Mouse (Mus musculus) CD4-positive helper T cell, adult 2 months (primary cell): ENCODE measurements at regions not wholly inside any gene's neighbourhood (a gene's known extent, or its start where the extent isn't known, plus 50 kb on each side); places are given as distances from the start of the nearest gene placed in this dataset.
A peak's percentile ranks its signal among the peaks of the same experiment; 100 is the strongest.
"Not testable (repeated sequence)": the region's sequence is repeated elsewhere in the genome, so short reads cannot be mapped to it uniquely, and the experiment has no call there.

Source experiments
- DNase-seq: peaks from one replicate; pipeline ENCODE4 v3.0.0-alpha.2; 2012; ENCODE audit warnings: low read depth, missing footprints, low spot score

DNA sequence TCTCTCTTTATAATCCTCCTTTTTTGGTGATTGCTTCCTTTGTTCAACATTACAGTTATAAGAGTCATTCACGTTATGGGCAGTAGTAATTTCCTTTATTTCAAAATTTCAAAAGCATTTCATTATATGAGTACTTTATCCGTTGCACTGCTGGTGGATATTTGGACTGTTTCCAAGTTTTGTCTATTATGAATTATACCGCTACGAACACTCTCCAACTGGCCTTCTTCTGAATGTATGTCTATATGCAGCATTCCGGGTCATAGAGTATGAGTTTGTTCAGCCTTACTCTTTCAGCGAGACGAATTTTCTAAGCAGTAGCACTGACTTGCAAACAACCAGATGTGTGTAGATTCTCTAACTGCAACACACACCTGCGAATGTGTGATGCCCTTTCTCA, 57.8 kb downstream of the Dusp6 start:
- DNase-seq = no peak

DNA sequence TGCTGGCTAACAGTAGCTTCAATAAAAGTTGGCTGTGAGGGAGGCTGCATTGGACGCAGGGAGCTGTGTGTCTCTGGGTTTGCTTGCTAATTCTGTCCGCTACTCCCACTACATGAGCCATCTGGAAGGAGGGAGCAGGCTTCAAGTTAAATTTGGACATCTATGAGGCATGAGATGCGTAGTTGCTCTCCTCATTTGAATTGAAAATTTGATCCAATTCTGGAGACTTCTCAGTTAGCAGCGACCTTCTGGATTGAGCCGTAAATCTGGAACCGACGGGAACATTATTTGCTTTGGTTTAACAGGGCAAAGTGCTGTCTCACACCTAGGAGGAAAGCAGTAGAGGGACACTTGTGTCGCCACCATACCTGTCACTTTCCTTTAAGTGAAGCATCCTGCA, 60.3 kb downstream of the Dusp6 start:
- no peak for DNase-seq

DNA sequence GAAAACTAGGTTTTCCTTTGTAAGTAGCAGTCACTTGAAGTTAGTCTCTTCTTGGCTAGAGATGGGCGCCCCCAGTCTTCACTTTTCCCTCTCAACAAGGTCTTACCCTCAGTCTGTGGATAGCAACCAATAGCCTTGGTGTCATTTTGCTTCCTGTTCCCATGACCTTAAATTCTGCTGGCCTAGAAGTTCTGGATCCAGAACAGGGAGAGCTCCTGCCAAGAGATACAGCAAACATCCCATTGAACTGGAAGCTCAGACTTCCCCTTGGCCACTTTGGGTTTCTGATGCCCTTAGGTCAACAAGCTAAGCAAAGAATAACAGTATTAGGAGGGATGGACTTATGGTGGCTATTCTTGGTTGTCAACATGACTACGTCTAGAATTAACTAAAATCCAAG, 64.5 kb downstream of the Dusp6 start:
- no peak for DNase-seq

DNA sequence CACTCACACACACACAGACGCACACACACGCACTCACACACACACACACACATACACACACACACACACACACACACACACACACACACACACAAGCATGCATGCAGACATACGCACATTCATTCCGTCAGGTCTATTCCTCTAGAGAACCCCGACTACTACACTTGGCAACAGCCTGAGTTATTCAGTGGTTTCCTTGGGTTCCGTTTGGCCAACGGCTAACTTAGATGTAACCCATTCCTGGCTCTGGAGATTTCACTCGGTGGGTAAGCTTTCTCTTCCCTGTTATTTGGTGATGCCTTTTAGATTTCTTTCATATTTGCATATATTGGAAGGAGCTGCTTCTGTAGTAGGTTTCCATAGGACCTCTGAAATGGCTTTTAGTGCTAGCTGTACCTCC, 65.5 kb downstream of the Dusp6 start:
- no peak for DNase-seq

DNA sequence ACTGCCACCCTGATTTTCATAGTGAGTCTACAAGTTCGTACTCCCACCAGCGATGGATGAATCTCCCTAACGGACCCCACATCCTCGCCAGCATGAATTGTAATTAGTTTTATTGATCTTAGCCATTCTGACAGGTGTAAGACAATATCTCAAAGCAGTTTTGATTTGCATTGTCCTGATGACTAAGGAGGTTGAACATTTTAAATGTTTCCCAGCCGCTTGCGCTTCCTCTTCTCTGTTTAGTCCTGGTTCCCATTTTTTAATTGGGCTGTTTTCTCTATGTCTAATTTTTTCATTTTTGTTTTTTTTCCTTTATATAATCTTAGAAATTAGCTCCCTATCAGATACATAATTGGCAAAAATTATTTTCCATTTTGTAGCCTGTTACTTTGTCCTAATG, 66.4 kb downstream of the Dusp6 start:
- no peak for DNase-seq

DNA sequence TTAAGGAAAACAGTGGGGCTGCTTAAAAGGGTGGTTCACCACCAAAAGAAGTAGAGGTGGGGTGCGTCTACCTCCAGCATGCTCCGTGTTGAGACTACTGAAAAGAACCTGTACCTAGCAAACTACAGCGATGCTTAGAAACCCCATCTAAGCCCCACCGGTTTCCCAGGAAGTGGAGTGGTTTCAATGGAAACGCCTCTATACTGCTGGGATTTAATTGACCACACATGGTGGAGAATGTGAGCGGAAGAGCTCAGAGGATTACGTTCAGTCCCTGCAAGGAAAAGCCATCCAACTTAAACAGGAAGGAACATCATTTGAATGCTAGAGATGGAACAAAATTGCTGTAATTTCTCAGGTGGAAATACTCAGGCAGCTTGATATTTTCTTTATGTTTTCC, 67.5 kb downstream of the Dusp6 start:
- no peak for DNase-seq

DNA sequence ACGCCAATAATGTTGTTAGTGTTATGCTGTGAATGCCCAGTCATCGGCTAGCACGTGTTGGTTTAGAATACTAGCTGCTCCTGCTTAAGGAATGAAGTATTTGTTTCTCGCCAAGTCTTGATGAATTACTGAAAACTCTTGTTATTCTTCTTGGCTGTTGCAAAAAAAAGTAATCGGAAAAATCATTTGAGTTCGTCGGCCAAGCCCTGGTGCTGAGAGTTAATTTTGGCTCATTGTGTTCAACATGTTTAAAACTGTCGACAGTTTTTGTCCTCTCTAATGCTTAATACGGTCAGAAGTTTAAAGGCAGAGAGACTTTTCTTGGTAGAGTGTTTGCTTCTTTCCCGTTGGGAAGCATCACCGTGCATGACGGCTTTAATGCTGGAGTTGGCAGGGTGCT, 68.8 kb downstream of the Dusp6 start:
- no peak for DNase-seq

DNA sequence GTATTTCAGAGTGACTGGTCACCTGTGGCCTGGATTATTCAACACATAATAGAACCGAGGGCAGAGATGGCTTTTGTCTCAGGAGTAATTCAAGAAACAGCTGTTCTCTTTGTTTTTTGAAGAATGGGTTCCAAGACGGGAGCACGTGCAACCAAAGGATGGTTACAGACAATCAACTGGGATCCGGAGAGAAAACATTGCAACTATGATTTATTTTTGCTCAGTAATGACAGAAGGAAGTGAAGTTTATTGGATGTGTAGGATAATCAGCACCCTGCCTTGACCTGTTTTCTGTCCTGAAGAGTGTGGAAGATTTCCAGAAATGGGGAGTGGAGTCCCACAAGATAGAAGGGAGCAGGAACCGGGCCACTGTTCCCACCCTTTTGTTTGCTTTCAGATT, 70.8 kb downstream of the Dusp6 start:
- DNase-seq = no peak

DNA sequence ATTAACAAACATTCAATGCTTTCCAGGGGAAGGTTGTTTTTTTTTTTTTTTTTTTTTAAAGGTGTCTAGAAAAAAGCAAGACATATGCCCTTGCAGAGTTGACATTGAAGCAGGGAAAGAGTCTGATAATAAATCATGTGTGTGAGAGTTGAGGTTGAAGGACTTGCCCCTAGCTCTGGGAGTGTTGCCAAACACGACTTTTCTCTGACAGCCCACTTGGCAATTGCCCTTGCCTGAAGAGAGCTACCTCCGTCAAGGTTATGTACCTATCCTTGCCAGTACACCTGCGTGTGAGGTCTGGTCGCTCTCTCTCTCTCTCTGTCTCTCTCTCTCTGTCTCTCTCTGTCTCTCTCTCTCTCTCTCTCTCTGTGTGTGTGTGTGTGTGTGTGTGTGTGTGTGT, 73.1 kb downstream of the Dusp6 start:
- DNase-seq = no peak

DNA sequence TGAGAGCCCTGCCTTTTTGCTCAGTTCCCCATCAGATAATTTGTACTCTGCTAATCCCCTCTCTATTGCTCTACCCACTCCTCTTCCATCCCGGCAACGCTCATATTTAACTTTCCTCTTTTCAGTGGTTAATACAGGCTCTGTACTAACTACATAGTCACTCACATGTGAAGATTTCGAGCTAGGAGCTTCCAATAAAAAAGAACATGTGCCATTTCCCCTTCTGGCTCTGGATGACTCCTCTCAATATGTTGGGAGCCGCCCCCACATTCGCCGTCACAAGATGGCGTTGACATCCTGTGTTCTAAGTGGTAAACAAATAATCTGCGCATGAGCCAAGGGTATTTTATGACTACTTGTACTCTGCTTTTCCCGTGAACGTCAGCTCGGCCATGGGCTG, 75.8 kb downstream of the Dusp6 start:
- DNase-seq = not testable (repeated sequence)

DNA sequence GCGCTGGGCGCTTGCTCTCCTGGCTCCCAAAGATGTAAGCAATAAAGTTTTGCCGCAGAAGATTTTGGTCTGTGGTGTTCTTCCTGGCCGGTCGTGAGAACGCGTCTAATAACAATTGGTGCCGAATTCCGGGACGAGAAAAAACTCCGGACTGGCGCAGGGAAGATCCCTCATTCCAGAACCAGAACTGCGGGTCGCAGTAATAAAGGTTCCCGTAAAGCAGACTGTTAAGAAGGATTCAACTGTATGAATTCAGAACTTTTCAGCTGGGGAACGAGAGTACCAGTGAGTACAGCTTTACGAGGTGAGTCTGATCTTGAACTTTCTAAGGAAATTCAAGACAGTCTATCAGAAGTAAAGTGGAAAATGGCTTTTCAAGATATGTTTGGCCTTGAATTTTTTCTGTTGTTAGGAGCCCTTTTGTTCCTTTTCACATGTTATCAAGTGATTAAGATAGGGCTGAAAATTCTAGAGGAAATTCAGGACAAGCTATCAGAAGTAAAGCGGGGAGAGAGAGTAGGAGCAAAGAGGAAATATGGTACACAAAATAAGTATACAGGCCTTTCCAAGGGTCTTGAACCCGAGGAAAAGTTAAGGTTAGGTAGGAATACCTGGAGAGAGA, 76.4 kb downstream of the Dusp6 start:
- DNase-seq = not testable (repeated sequence)

DNA sequence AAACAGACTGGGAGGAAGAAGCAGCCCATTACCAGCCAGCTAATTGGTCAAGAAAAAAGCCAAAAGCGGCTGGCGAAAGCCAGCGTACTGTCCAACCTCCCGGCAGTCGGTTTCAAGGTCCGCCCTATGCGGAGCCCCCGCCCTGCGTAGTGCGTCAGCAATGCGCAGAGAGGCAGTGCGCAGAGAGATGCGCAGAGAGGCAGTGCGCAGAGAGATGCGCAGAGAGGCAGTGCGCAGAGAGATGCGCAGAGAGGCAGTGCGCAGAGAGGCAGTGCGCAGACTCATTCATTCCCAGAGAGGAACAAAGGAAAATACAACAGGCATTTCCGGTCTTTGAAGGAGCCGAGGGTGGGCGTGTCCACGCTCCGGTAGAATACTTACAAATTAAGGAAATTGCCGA, 77.0 kb downstream of the Dusp6 start:
- DNase-seq = not testable (repeated sequence)

DNA sequence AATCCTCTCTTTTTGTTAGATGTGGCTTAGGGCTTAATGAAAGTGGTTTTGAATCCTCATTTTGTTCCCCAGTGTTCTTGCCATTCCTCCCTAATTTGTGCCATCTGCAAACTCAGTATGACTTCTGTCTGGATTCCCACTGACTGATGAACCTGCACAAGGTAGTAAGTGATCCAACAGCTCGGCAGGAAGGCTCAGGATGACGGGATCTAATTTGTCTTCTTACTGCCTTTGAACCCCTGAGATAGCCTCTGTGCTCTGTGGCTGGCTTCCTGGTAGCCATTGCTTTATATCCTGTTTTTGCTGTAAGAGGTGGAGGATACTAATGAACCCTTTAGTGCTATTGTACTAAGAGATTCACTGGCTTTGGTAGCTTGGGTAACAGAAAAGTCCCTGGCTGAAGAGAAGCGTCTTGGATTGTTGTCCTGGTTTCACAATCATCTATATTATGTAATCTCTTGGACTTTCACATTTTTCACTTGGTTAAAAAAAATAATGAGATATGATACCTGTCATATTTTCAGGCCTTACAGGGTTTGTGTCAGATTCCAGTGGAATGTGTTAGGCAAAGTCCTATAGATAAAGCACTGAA, 86.2 kb downstream of the Dusp6 start:
- DNase-seq = no peak

DNA sequence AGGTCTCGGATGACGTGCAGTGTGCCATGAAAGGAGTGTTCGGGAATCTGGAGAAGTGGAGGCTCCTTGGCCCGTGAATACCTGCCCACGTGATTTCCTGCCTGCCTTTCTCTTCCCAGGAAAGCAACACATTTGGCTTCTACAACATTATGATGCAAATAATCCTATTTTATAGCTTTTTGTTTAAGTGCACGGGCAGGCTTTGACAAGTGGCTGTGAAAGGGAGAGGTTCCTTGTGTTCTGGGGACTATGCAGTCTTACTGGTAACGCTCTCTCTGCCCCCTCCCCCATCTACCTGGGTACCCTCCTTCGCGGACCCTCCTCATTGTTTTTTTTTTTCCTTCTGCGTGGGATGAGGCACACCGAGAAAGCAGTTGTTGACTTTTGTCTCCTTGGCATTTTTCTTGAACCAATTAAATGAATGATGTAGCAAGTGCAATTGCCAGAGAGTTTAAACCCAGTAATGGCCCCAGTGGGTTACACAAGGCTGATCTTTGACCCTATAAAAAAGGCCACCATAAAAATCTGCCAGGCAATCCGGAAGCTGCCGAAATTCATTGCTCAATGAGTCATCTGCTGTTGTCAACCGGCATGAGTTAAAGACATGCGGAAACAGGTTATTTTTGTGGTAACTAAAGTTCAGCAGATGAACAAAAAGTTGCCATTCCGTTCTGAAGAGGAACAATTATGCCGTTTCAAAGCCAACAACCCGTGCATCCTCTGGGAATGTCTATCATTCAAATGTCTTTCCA, 90.7 kb downstream of the Dusp6 start:
- peak; percentile 14 for DNase-seq

DNA sequence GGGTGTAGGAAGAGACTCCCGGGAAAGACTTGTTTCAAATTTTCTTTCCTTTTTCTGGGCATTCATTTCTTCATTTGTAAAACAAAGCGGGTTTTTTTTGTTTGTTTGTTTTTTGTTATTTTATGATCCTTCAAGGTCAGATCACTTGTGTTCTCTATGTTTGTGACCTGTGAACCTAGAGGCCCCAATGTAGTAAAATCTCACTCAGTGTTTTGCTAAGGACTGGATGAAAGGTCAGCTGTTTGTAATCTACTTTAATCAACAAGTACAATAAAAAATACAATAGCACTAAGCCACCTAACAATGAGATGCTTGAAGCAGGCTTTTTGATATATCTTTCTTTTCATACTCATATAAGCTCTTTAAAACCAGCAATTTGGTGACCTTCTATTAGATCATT, 91.3 kb downstream of the Dusp6 start:
- DNase-seq = no peak

DNA sequence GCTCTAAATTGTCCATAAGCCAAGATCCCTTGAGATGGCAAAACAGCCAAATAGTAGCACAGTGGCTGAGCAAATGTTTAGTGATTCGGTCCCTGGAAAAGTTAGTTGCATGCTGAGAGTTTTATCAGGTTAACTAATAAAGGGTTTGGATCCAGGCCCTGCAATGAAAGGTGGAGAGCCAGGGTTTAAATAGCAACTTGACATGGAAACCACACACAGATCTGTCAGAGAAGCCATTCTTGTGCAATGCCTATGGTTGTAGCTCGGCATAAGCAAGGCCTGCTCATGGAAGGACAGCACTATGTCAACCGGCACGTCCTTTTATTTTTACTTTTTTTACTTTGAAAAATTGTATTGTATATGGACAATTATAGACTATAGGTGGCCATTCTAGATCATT, 92.3 kb downstream of the Dusp6 start:
- no peak for DNase-seq

DNA sequence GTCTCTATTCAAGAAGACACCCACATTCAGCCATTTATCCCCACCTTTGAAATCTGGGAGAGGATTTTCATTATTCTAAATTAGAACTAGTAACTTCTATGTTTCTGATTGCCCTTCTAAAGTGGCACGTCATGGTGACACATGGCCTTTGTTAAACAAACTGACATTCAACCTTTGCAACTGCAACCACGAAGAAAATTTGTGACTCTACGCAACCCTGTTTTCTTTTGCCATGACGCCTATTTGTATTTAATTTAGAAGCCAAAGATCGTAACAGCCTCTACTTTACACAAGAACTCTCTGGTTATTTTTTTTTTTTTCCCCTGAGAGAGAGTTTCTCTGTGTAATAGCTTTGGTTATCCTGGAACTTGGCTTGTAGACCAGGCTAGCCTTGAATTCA, 93.2 kb downstream of the Dusp6 start:
- DNase-seq = no peak

DNA sequence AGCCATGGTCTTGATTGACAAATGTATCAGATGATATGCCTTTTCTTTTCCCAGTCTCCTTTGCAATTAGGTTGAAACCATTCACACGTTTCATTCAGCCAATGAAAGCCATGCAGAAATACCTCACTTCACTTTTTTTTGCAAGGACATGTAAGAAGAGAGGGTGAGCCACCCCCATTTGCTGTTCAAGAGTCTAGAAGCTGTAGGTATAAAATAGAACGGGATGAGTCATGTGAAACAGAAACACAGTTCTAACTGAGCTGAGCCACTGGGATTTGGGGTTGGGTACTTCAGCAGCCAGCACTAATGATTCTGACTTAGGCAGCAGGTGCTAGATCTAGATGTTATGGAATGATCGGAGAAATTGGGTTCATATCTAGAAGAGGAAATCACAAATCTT, 93.9 kb downstream of the Dusp6 start:
- no peak for DNase-seq

DNA sequence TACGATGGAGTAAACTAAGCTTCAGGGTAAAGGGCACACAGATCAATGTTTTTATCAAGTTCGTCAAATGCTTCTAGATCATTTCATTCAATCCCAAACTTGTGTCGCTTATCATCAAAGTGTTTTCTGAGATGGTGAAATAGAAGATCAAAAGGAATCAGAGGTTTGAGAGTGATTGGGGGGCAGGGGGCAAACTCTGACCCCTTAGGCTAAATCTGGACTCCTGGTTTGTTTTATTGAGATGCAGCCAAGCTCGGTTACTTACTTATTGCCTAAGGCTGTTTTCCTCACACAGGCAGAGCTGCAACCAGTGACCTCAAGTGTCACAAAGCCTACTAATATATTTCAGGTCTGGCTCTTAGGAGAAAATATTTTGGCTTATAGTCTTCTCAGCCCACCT, 94.3 kb downstream of the Dusp6 start:
- DNase-seq = no peak

DNA sequence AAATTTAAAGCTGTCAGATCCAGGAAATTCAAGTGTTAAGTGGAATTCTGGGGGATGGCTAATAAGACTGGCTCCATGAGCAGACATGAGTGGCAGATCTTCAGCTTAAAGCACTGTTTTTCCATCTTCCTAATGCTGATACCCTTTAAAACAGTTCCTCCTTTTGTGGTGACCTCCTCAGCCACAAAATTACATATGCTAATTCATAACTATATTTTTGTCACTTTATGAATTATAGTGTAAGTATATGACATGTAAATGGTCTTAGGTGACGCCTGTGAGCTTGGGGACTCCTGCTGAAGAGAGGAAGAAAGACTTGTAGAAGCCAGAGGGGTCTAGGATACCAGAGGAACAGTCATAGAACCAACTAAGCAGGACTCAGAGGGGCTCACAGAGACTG, 95.2 kb downstream of the Dusp6 start:
- no peak for DNase-seq

DNA sequence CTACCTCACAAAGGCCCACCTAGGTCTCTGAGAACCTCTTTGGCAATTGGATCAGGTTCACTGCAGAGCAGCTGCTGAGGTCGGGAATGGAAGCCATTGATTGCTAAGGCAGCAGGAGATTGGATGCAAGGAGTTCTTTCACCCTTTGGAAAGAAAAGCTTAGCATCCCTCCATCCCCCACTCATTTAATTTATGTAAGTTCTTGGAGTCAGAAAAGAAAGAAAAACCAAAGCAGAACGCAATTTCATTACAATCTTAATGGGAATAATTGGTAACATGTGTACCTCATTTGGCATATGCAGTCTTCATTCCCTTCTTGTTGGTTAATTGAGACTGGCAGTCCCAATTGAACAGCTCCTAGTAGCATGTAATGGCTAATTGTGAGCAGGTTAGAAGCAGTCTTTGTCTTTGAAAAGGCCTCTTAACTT, 96.4 kb downstream of the Dusp6 start:
- DNase-seq = no peak

DNA sequence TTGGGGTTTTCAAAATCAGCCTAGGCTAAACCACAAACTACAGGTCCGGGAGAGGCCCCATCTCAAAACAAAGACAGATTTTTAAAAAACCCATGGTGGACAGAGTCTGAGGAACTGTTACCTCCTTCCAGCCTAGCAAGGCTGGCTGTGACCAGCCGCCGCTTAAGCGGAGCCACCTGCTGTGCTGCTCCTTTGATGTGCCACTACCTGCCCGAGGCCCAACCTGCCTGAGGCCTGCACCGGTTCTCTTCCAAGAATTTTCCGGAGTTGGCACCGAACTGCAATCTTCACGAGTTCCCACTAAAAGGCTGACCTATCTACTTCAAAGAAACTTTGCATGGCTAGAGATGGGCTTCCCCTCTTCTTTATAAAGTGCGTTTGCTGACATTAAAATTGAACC, 97.6 kb downstream of the Dusp6 start:
- DNase-seq = not testable (repeated sequence)

DNA sequence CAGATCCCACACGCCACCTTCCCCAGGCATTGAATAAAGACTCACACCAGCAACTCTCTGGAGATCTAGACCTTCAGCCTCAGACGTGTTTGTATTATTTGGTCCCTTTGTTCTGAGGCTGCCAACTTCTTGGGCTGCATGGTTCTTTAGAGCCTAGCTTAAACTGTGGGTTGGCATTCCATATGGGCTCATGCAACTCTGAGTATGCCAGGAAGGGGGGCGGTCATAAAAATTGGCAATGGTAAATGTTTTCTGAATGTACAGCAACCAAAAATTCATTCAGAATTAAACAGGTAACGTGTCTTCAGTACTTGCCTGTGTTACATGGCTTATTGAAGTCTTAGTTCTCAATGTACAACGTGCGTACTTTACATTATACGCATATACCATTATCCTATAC, 103.1 kb downstream of the Dusp6 start:
- no peak for DNase-seq
